Mouse (Mus musculus) lung, embryonic 14.5 days (tissue): Measurements from ENCODE around the gene Egfl7. TPM values are rescaled to one million over a fixed set of nuclear protein-coding genes. Genes with fewer than 3 reads are reported as not detected.

Source experiments
- ATAC-seq: fragments of 200-750 bp; cut with Nextera tagmentation; 2 replicates; pipeline ENCODE4 v1.8.0; 2017; ENCODE audit warnings: mild to moderate bottlenecking, moderate TSS enrichment, moderate library complexity; ENCODE audit not compliant: insufficient read depth
- DNase-seq: peaks from one replicate; pipeline ENCODE4 v3.0.0-alpha.2; 2015
- H3K27ac ChIP-seq: fragments of 300-500 bp; sonication (generic); 2 replicates; pipeline ENCODE4 v1.5.1; 2014; ENCODE audit warnings: low read depth, mild to moderate bottlenecking, moderate library complexity
- H3K27me3 ChIP-seq: fragments of 300-500 bp; sonication (generic); 2 replicates; pipeline ENCODE4 v1.6.1; 2014; ENCODE audit warnings: low read length, control low read depth; ENCODE audit not compliant: insufficient read depth
- H3K36me3 ChIP-seq: fragments of 300-500 bp; sonication (generic); 2 replicates; pipeline ENCODE4 v1.6.1; 2014; ENCODE audit warnings: control low read depth; ENCODE audit not compliant: insufficient read depth
- H3K4me1 ChIP-seq: fragments of 300-500 bp; sonication (generic); 2 replicates; pipeline ENCODE4 v1.6.1; 2014; ENCODE audit warnings: antibody characterized with exemption, control low read depth; ENCODE audit not compliant: insufficient read depth
- H3K4me2 ChIP-seq: fragments of 300-500 bp; sonication (generic); 2 replicates; pipeline ENCODE4 v1.6.1; 2014; ENCODE audit warnings: mild to moderate bottlenecking
- H3K4me3 ChIP-seq: fragments of 300-500 bp; sonication (generic); 2 replicates; pipeline ENCODE4 v1.5.1; 2014; ENCODE audit warnings: low read depth, low read length
- H3K9ac ChIP-seq: fragments of 300-500 bp; sonication (generic); 2 replicates; pipeline ENCODE4 v1.6.1; 2014
- H3K9me3 ChIP-seq: fragments of 300-500 bp; sonication (generic); 2 replicates; pipeline ENCODE4 v1.6.1; 2016; ENCODE audit warnings: low read depth, low read length, control low read depth
- CTCF ChIP-seq: IDR thresholded peaks from 2 replicates; pipeline ENCODE4 v1.5.1; 2016; ENCODE audit warnings: antibody characterized with exemption, low read depth
- WGBS: fragments of 180-500 bp; shearing (Covaris S2); extraction: QIAGEN DNeasy Blood & Tissue Kit; methylation state at CpG from one replicate; pipeline ENCODE4 v1.1.7; 2014; 5-methylcytosine and 5-hydroxymethylcytosine counted together
- polyA plus RNA-seq: library from polyadenylated mRNA; unstranded; fragments of >200 nt; fragmentation: Nextera tagmentation; extraction: Ambion mirVana; gene quantifications from 2 replicates; pipeline ENCODE4 v1.2.1, GENCODE M21; 2014

Gene Egfl7
- polyA plus RNA-seq, 1 experiment from 2014 or later = 311 TPM

- Histone ChIP-seq H3K27me3 (no peaks in the 10 kb centered on the region), H3K9ac (no peak overlapping the region), H3K4me3 (no peak overlapping the region), H3K27ac (peak overlapping the region; percentile 22), H3K36me3 (0 out of 2 replicates have a peak, but pooled peaks cover 4% of the 10 kb centered on the region), H3K4me2 (peak overlapping the region; percentile 27), H3K9me3 (no peaks in the 10 kb centered on the region), H3K4me1 (no peaks in the 10 kb centered on the region)
- TF ChIP-seq CTCF = no peak
- 66% methylated on average over 7 of the region's 7 CpGs for WGBS
- DNase-seq = peak; percentile 54
- ATAC-seq = no peak
Observed at GRCm38 (mm10) chr2:26582741-26583140, 2.9 kb downstream of the Egfl7 start.

GRCm38 (mm10) chr2:26583640-26584039, 3.8 kb downstream of the Egfl7 start:
- peak overlapping the region; percentile 27 for H3K4me2 ChIP-seq
- no peak for TF ChIP-seq CTCF
- H3K4me1 ChIP-seq = no peaks in the 10 kb centered on the region
- 19% methylated on average over 11 of the region's 11 CpGs for WGBS
- H3K27me3 ChIP-seq = no peaks in the 10 kb centered on the region
- H3K36me3 ChIP-seq = 0 out of 2 replicates have a peak, but pooled peaks cover 4% of the 10 kb centered on the region
- ATAC-seq (no peak), DNase-seq (peak; percentile 70)
- H3K9ac ChIP-seq = peak overlapping the region; percentile 74
- no peaks in the 10 kb centered on the region for H3K9me3 ChIP-seq
- peak overlapping the region; percentile 65 for H3K4me3 ChIP-seq
- peak overlapping the region; percentile 93 for H3K27ac ChIP-seq

GRCm38 (mm10) chr2:26585713-26586112, 5.9 kb downstream of the Egfl7 start:
- Histone ChIP-seq H3K4me3 (peak overlapping the region; percentile 65), H3K9me3 (no peaks in the 10 kb centered on the region), H3K4me2 (no peak overlapping the region), H3K27ac (peak overlapping the region; percentile 93), H3K27me3 (no peaks in the 10 kb centered on the region), H3K36me3 (peaks cover 11% of the 10 kb centered on the region; the same call in 1 of the 2 replicates), H3K9ac (peak overlapping the region; percentile 74), H3K4me1 (no peaks in the 10 kb centered on the region)
- DNase-seq (peak; percentile 55), ATAC-seq (no peak)
- 40% methylated on average over 6 of the region's 6 CpGs for WGBS
- TF ChIP-seq CTCF = peak; percentile 5; the same call in 1 of the 2 replicates

GRCm38 (mm10) chr2:26586294-26587043, 6.7 kb downstream of the Egfl7 start, which contains the start of gene Gm20532:
Gm20532 (plus strand) TSS chr2:26586639.
- ATAC-seq = peak; percentile 75
- WGBS = under 1% methylated on average over 63 of the region's 65 CpGs
- no peaks in the 10 kb centered on the region for H3K9me3 ChIP-seq
- H3K4me3 ChIP-seq = peak within 1 kb of the TSS; percentile 65
- DNase-seq = peak; percentile 84
- H3K36me3 ChIP-seq = peaks cover 11% of the 10 kb centered on the region; the same call in 1 of the 2 replicates
- H3K27me3 ChIP-seq = no peaks in the 10 kb centered on the region
- H3K4me1 ChIP-seq = no peaks in the 10 kb centered on the region
- peak within 1 kb of the TSS; percentile 93 for H3K27ac ChIP-seq
- H3K9ac ChIP-seq = peak within 1 kb of the TSS; percentile 74
- TF ChIP-seq CTCF = peak; percentile 81
- H3K4me2 ChIP-seq = peak within 1 kb of the TSS; percentile 80

DNA sequence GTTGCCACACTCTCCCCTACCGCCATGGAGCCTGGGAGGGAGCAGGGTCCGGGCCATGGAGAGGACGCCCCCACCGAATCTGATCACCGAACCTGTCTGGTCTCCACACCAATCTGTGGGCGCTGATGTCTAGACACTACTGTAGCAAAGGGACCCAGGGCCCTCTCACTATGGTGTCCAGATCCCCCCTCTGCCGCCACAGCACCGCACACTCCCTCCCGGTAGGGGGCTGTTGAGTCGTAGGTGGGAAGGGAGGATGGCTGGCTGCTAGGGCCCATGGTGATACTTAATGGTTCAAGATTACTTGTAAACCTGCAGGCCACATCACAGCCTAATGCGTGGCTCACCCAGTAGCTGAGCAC, 7.2 kb downstream of the Egfl7 start:
- Histone ChIP-seq H3K4me1 (no peaks in the 10 kb centered on the region), H3K4me3 (peak overlapping the region; percentile 65), H3K36me3 (peaks cover 15% of the 10 kb centered on the region), H3K27me3 (no peaks in the 10 kb centered on the region), H3K4me2 (peak overlapping the region; percentile 80), H3K9me3 (no peaks in the 10 kb centered on the region), H3K27ac (peak overlapping the region; percentile 93), H3K9ac (peak overlapping the region; percentile 74)
- peak; percentile 48 for ATAC-seq
- WGBS = 3% methylated on average over 11 of the region's 11 CpGs
- TF ChIP-seq CTCF = no peak; the same call in 1 of the 2 replicates
- DNase-seq = no peak

GRCm38 (mm10) chr2:26588573-26588972, 8.8 kb downstream of the Egfl7 start:
- Histone ChIP-seq H3K4me1 (no peaks in the 10 kb centered on the region), H3K4me3 (peak overlapping the region; percentile 65), H3K36me3 (peaks cover 30% of the 10 kb centered on the region), H3K9me3 (no peaks in the 10 kb centered on the region), H3K27me3 (no peaks in the 10 kb centered on the region), H3K4me2 (peak overlapping the region; percentile 80), H3K27ac (peak overlapping the region; percentile 93), H3K9ac (peak overlapping the region; percentile 74)
- no peak for ATAC-seq
- WGBS = 26% methylated on average over 4 of the region's 4 CpGs
- no peak for TF ChIP-seq CTCF
- DNase-seq = no peak

- H3K4me3 ChIP-seq = peak overlapping the region; percentile 65
- DNase-seq (no peak), ATAC-seq (no peak)
- peaks cover 33% of the 10 kb centered on the region for H3K36me3 ChIP-seq
- H3K4me2 ChIP-seq = peak overlapping the region; percentile 80
- no peaks in the 10 kb centered on the region for H3K27me3 ChIP-seq
- 83% methylated on average over 10 of the region's 10 CpGs for WGBS
- H3K9ac ChIP-seq = peak overlapping the region; percentile 74
- no peak for TF ChIP-seq CTCF
- H3K4me1 ChIP-seq = no peaks in the 10 kb centered on the region
- H3K27ac ChIP-seq = peak overlapping the region; percentile 93
- no peaks in the 10 kb centered on the region for H3K9me3 ChIP-seq
Observed at GRCm38 (mm10) chr2:26589284-26589683, 9.5 kb downstream of the Egfl7 start.
